Mouse (Mus musculus): ENCODE measurements around the gene Plekhm2.

- TF ChIP-seq CTCF (conservative IDR thresholded peaks at IDR 0.05 in 1 of 2, IDR thresholded peaks at IDR 0.05 in 1 of 2; ENCODE audit: low read depth in 2 of 2, low read length in 2 of 2) (no peak), CHD2 (IDR thresholded peaks at IDR 0.05; ENCODE audit: low read length) (no peak), GABPA (IDR thresholded peaks at IDR 0.05; ENCODE audit: insufficient replicate concordance, low read depth, low read length) (no peak), POLR2A (IDR thresholded peaks at IDR 0.05; ENCODE audit: low read depth, low read length) (no peak), MAX (IDR thresholded peaks at IDR 0.05; ENCODE audit: low read length) (no peak), RAD21 (IDR thresholded peaks at IDR 0.05; ENCODE audit: low read depth, low read length) (no peak), SMC3 (IDR thresholded peaks at IDR 0.05; ENCODE audit: low read depth, low read length) (no peak), EP300 (IDR thresholded peaks at IDR 0.05; ENCODE audit: low read length) (no peak), USF1 (IDR thresholded peaks at IDR 0.05; ENCODE audit: low read depth, low read length) (no peak), MXI1 (IDR thresholded peaks at IDR 0.05; ENCODE audit: low read depth, low read length) (no peak), MAFK (IDR thresholded peaks at IDR 0.05; ENCODE audit: insufficient replicate concordance, low read length) (no peak)
Measured at GRCm38 (mm10) chr4:141632111-141632873, 32.4 kb downstream of the Plekhm2 start.
